Mouse (Mus musculus): Measurements from ENCODE around the gene Eif5b. TPM values are rescaled to one million over a fixed set of nuclear protein-coding genes. Genes with fewer than 3 reads are reported as not detected.

Eif5b gene
- polyA plus RNA-seq, 1 experiment from 2014 or later = 26.5 TPM

DNA sequence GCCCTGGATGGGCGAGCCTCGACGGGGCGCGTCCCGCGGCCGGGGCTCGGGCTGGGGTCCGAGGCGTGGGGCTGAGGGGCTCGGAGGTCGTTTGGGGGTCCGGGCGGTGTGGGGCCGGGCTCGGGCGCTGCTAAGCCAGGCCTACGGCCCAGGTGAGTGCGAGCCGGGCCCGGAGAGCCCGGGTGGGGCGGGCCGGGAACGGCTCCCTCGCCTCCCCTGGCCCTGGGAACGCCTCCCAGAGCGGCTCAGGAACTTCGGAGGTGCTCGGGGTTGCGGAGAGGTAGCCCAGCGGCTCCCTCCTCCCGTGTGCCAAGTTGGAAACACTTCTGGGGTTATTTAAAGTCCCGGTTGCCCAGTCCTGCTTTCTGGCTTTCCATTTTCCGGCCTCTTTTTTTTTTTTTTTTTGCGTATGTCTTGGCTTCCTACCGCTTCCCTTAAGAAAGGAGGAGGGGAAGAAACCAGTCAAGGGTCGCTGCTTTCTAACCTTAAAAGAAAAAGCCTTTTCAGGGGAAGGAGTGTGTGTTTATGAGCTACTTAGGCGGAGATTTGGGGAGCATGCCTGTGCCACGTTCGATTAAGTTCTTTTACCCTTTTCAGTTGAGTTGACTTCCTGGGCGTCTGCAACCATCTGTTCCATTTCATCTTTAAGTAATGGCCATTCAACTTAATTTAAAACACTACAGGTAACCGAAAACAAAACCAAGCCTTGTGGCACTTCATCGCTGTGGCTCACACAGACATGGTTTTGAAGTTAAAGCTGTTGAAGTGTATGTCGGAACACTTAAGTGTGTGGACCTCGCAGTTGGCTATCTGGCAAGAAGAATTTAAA, 775 bp downstream of the Eif5b start:
- H3K36me3 ChIP-seq (ENCODE audit: control insufficient read depth, insufficient read depth, low read length) = no peaks in the 10 kb centered on the region; the same call in 1 of the 2 replicates
- WGBS = 4% methylated on average over 30 of the region's 47 CpGs
- no peaks in the 10 kb centered on the region for H3K27me3 ChIP-seq (ENCODE audit: control insufficient read depth, insufficient read depth, low read length)
- peak overlapping the region; percentile 80 for H3K27ac ChIP-seq (ENCODE audit: low read length)
- H3K4me3 ChIP-seq (replicated peaks; ENCODE audit: low read length) = peak overlapping the region; percentile 79
- H3K9ac ChIP-seq (ENCODE audit: low read length) = peak overlapping the region; percentile 96
- peak overlapping the region; percentile 70 for H3K4me2 ChIP-seq (ENCODE audit: low read depth, low read length)
- ATAC-seq (ENCODE audit: insufficient read depth, low FRiP score) = peak; percentile 29; the same call in 1 of the 2 replicates
- H3K4me1 ChIP-seq (ENCODE audit: control insufficient read depth, insufficient read depth, low read length) = peaks cover 16% of the 10 kb centered on the region
- H3K9me3 ChIP-seq (replicated peaks; ENCODE audit: control insufficient read depth, low read length) = no peaks in the 10 kb centered on the region

DNA sequence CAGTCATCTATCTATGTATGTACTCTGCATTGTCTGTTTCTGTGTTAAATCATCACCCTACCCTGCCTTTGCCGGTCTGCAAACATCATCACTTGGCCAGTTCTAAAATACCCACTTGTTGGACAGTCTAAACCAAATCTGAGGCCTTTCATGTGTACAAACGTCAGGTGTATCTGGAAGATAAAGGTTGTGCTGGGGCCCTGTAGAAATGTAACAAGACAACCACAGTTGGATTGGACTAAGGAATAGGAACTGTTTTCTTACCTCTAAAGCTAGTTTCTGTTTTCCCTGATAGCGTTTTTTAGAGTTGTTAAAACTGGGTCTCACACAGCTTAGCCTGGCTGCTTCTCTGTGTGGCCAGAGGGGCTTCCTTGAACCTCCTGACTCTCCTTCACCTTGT, 1.7 kb downstream of the Eif5b start:
- H3K9ac ChIP-seq (ENCODE audit: low read length) = peak overlapping the region; percentile 96; the same call in 1 of the 2 replicates
- no peaks in the 10 kb centered on the region for H3K36me3 ChIP-seq (ENCODE audit: control insufficient read depth, insufficient read depth, low read length)
- no peaks in the 10 kb centered on the region for H3K9me3 ChIP-seq (replicated peaks; ENCODE audit: control insufficient read depth, low read length)
- peak overlapping the region; percentile 70 for H3K4me2 ChIP-seq (ENCODE audit: low read depth, low read length)
- H3K27me3 ChIP-seq (ENCODE audit: control insufficient read depth, insufficient read depth, low read length) = no peaks in the 10 kb centered on the region
- H3K4me1 ChIP-seq (ENCODE audit: control insufficient read depth, insufficient read depth, low read length) = peaks cover 16% of the 10 kb centered on the region
- no peak overlapping the region for H3K4me3 ChIP-seq (replicated peaks; ENCODE audit: low read length)
- 66% methylated on average over 3 of the region's 3 CpGs for WGBS
- ATAC-seq (ENCODE audit: insufficient read depth, low FRiP score) = no peak
- no peak overlapping the region for H3K27ac ChIP-seq (ENCODE audit: low read length)

DNA sequence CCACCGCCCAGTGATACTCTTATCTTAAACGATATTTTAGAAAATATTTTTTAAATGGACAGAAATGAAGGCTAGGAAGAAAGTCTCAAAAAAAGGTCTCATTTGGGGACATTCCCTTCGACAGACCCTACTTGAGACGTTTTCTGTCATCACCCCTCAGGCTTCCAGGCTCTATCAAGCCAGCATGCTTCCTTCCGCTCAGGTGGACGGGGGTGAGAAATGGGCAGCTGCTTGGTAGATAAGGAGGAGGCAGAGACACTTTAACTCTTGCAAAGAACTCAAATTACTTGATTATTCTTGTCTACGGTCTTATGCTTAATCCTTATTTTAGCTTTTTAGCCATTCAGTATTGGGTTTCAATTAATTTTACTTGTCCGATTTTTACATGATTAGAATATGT, 3.0 kb downstream of the Eif5b start:
- ATAC-seq (ENCODE audit: insufficient read depth, low FRiP score) = no peak
- Histone ChIP-seq H3K36me3 (ENCODE audit: control insufficient read depth, insufficient read depth, low read length) (no peaks in the 10 kb centered on the region), H3K27ac (ENCODE audit: low read length) (no peak overlapping the region), H3K9me3 (replicated peaks; ENCODE audit: control insufficient read depth, low read length) (no peaks in the 10 kb centered on the region), H3K4me1 (ENCODE audit: control insufficient read depth, insufficient read depth, low read length) (peaks cover 16% of the 10 kb centered on the region), H3K9ac (ENCODE audit: low read length) (no peak overlapping the region), H3K4me2 (ENCODE audit: low read depth, low read length) (no peak overlapping the region), H3K4me3 (replicated peaks; ENCODE audit: low read length) (no peak overlapping the region), H3K27me3 (ENCODE audit: control insufficient read depth, insufficient read depth, low read length) (no peaks in the 10 kb centered on the region)
- WGBS = 86% methylated on average over 8 of the region's 8 CpGs

DNA sequence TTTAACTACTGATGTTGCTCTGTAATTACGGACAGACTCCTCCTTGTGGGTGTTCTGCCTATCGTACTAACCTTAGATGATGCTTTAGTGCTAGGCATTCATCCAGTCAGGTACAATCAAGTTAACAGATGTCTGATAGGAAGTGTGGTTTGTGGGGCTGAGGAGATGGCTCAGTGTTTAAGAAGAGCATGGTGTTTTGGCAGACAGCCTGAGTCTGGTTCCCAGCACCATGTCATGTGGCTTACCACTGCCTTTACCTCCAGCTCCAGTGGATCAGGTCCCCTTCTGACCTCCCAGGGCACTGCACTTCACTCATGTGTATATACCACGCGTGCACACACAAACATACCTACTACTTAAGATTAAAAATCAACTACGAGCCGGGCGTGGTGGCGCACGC, 4.1 kb downstream of the Eif5b start:
- 94% methylated on average over 9 of the region's 9 CpGs for WGBS
- H3K4me1 ChIP-seq (ENCODE audit: control insufficient read depth, insufficient read depth, low read length) = peaks cover 10% of the 10 kb centered on the region
- H3K27me3 ChIP-seq (ENCODE audit: control insufficient read depth, insufficient read depth, low read length) = no peaks in the 10 kb centered on the region
- no peak overlapping the region for H3K27ac ChIP-seq (ENCODE audit: low read length)
- H3K4me3 ChIP-seq (replicated peaks; ENCODE audit: low read length) = no peak overlapping the region
- H3K9me3 ChIP-seq (replicated peaks; ENCODE audit: control insufficient read depth, low read length) = no peaks in the 10 kb centered on the region
- no peak for ATAC-seq (ENCODE audit: insufficient read depth, low FRiP score)
- no peaks in the 10 kb centered on the region for H3K36me3 ChIP-seq (ENCODE audit: control insufficient read depth, insufficient read depth, low read length)
- H3K9ac ChIP-seq (ENCODE audit: low read length) = no peak overlapping the region
- H3K4me2 ChIP-seq (ENCODE audit: low read depth, low read length) = no peak overlapping the region

DNA sequence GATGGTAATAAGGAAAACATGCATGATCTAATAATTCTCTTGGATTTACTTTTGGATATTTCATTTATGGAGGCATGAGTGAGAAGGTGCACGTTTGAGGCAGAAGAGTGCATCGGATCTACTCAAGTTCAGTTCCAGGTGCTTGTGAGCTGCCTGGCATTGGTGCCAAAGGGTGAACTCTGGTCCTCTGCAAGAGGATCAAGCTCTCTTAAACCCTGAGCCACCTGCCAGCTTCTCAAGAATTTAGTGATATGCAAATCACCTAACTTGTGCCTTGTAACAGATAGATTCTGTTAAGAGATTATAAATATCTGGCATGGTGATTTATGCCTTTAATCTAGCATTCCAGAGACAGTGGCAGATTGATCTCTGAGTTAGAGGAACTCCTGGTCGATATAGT, 5.2 kb downstream of the Eif5b start:
- WGBS = 78% methylated on average over 3 of the region's 3 CpGs
- peaks cover 10% of the 10 kb centered on the region for H3K4me1 ChIP-seq (ENCODE audit: control insufficient read depth, insufficient read depth, low read length)
- no peaks in the 10 kb centered on the region for H3K9me3 ChIP-seq (replicated peaks; ENCODE audit: control insufficient read depth, low read length)
- H3K4me2 ChIP-seq (ENCODE audit: low read depth, low read length) = no peak overlapping the region
- no peak overlapping the region for H3K27ac ChIP-seq (ENCODE audit: low read length)
- H3K9ac ChIP-seq (ENCODE audit: low read length) = no peak overlapping the region
- H3K4me3 ChIP-seq (replicated peaks; ENCODE audit: low read length) = no peak overlapping the region
- H3K27me3 ChIP-seq (ENCODE audit: control insufficient read depth, insufficient read depth, low read length) = no peaks in the 10 kb centered on the region
- H3K36me3 ChIP-seq (ENCODE audit: control insufficient read depth, insufficient read depth, low read length) = no peaks in the 10 kb centered on the region
- no peak for ATAC-seq (ENCODE audit: insufficient read depth, low FRiP score)

DNA sequence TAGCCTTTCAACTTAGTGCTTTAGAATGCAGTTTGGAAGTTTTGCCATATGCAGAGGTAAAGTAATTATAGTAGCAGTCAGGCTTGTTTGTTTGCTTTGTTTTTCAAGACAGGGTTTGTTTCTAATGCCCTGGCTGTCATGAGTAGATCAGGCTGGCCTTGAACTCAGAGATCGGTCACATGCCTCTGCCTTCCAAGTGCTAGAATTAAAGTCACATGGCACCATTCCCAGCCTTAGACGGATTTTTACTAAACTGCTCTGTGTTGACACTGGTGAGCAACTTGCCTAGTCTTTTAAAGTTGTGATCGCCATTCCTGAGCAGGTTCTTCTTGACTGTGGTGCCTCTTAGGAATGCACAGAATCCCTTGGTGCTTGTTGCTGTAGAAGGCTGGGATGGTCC, 8.9 kb downstream of the Eif5b start:
- Histone ChIP-seq H3K4me2 (ENCODE audit: low read depth, low read length) (no peak overlapping the region), H3K4me1 (ENCODE audit: control insufficient read depth, insufficient read depth, low read length) (no peaks in the 10 kb centered on the region), H3K9me3 (replicated peaks; ENCODE audit: control insufficient read depth, low read length) (no peaks in the 10 kb centered on the region), H3K4me3 (replicated peaks; ENCODE audit: low read length) (no peak overlapping the region), H3K36me3 (ENCODE audit: control insufficient read depth, insufficient read depth, low read length) (no peaks in the 10 kb centered on the region), H3K9ac (ENCODE audit: low read length) (no peak overlapping the region), H3K27me3 (ENCODE audit: control insufficient read depth, insufficient read depth, low read length) (no peaks in the 10 kb centered on the region), H3K27ac (ENCODE audit: low read length) (no peak overlapping the region)
- 63% methylated on average over 3 of the region's 3 CpGs for WGBS
- no peak for ATAC-seq (ENCODE audit: insufficient read depth, low FRiP score)

DNA sequence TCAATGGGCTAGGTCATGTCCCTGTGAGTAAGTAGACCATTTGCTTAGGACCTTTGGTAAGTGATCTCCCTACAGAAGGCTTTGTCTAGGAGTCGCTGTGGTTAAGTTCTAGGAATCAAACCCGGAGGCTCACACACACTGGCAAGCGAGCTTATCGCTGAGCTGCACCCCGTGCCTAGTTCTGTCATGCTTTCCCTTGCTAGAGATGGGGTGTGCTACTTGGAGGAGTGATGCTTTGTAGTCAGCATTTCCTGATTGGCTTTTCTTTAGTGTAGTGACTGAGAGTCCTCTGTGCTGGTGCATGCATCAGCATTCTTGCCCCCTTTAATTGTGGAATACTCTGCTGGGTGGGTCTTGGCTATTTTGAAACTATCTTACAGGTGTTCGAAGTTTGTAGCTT, 13.8 kb downstream of the Eif5b start:
- Histone ChIP-seq H3K9me3 (replicated peaks; ENCODE audit: control insufficient read depth, low read length) (no peaks in the 10 kb centered on the region), H3K27me3 (ENCODE audit: control insufficient read depth, insufficient read depth, low read length) (no peaks in the 10 kb centered on the region), H3K27ac (ENCODE audit: low read length) (no peak overlapping the region), H3K4me1 (ENCODE audit: control insufficient read depth, insufficient read depth, low read length) (no peaks in the 10 kb centered on the region; the same call in 1 of the 2 replicates), H3K4me2 (ENCODE audit: low read depth, low read length) (no peak overlapping the region), H3K36me3 (ENCODE audit: control insufficient read depth, insufficient read depth, low read length) (no peaks in the 10 kb centered on the region), H3K9ac (ENCODE audit: low read length) (no peak overlapping the region), H3K4me3 (replicated peaks; ENCODE audit: low read length) (no peak overlapping the region)
- 77% methylated on average over 6 of the region's 6 CpGs for WGBS
- ATAC-seq (ENCODE audit: insufficient read depth, low FRiP score) = peak; percentile 44; the same call in 1 of the 2 replicates

DNA sequence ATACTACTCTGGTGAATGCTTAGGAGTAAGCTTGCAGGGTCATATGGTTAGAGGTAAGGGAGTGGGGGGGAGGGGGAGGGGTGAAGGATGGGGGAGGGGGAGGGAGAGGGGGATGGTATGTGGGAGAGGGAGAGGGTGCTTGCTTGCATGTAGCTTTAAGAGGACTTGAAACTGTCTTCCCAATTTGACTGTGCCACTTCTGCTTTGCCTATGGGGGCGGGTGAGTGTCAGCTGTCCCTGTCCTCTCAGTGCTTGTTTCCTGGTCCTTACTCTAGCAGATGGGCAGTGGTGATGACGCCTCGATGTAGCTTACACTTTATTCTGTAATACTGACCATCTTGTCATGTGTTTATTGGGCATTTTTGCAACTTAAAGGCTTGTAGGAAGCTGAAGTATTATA, 14.3 kb downstream of the Eif5b start:
- no peaks in the 10 kb centered on the region for H3K36me3 ChIP-seq (ENCODE audit: control insufficient read depth, insufficient read depth, low read length)
- ATAC-seq (ENCODE audit: insufficient read depth, low FRiP score) = no peak
- no peak overlapping the region for H3K27ac ChIP-seq (ENCODE audit: low read length)
- no peak overlapping the region for H3K4me2 ChIP-seq (ENCODE audit: low read depth, low read length)
- H3K4me3 ChIP-seq (replicated peaks; ENCODE audit: low read length) = no peak overlapping the region
- WGBS = 78% methylated on average over 3 of the region's 3 CpGs
- H3K27me3 ChIP-seq (ENCODE audit: control insufficient read depth, insufficient read depth, low read length) = no peaks in the 10 kb centered on the region
- no peaks in the 10 kb centered on the region for H3K9me3 ChIP-seq (replicated peaks; ENCODE audit: control insufficient read depth, low read length)
- H3K9ac ChIP-seq (ENCODE audit: low read length) = no peak overlapping the region
- H3K4me1 ChIP-seq (ENCODE audit: control insufficient read depth, insufficient read depth, low read length) = no peaks in the 10 kb centered on the region; the same call in 1 of the 2 replicates

DNA sequence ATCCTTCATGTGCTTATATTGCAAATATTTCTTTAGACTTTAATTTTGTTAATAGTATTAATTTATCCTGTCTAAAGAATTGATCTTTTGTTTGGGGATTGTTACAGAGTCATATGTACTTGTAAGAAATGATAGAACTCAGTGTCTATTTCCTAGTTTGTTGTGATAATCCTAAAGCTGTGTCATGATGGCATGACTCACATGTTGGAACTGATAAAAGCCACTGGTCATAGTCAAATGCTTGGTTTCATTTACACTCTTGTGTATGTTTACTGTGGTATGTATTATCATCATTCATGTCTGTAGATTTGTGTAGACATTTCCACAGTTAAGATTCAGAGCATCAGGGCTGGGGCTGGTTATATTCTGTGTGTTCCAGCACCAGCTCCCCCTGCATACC, 14.7 kb downstream of the Eif5b start:
- Histone ChIP-seq H3K4me3 (replicated peaks; ENCODE audit: low read length) (no peak overlapping the region), H3K9ac (ENCODE audit: low read length) (no peak overlapping the region)

More for the DNA sequence above, 14.7 kb downstream of the Eif5b start:
- H3K27me3 ChIP-seq (ENCODE audit: control insufficient read depth, insufficient read depth, low read length) = no peaks in the 10 kb centered on the region
- no peaks in the 10 kb centered on the region; the same call in 1 of the 2 replicates for H3K4me1 ChIP-seq (ENCODE audit: control insufficient read depth, insufficient read depth, low read length)
- H3K9me3 ChIP-seq (replicated peaks; ENCODE audit: control insufficient read depth, low read length) = no peaks in the 10 kb centered on the region
- H3K36me3 ChIP-seq (ENCODE audit: control insufficient read depth, insufficient read depth, low read length) = no peaks in the 10 kb centered on the region
- H3K4me2 ChIP-seq (ENCODE audit: low read depth, low read length) = no peak overlapping the region
- no peak overlapping the region for H3K27ac ChIP-seq (ENCODE audit: low read length)
- no peak for ATAC-seq (ENCODE audit: insufficient read depth, low FRiP score)
